Mouse (Mus musculus): Measurements from ENCODE around the gene Lrch4. TPM values are rescaled to one million over a fixed set of nuclear protein-coding genes. Genes with fewer than 3 reads are reported as not detected.

Gene Lrch4
- polyA plus RNA-seq, 1 experiment from 2014 or later = 39.5 TPM

- Histone ChIP-seq H3K27ac (ENCODE audit: low read length) (no peak overlapping the region), H3K27me3 (ENCODE audit: insufficient read depth, low read length) (no peaks in the 10 kb centered on the region), H3K9ac (replicated peaks; ENCODE audit: low read length) (no peak overlapping the region), H3K4me3 (ENCODE audit: low read length) (no peak overlapping the region), H3K4me2 (replicated peaks; ENCODE audit: low read depth, low read length) (no peak overlapping the region), H3K9me3 (ENCODE audit: low read length) (no peaks in the 10 kb centered on the region), H3K4me1 (ENCODE audit: insufficient read depth, low read length) (peaks cover 26% of the 10 kb centered on the region; the same call in 1 of the 2 replicates), H3K36me3 (ENCODE audit: insufficient read depth, low read length) (no peaks in the 10 kb centered on the region)
- 79% methylated on average over 2 of the region's 2 CpGs for WGBS
- no peak for ATAC-seq (ENCODE audit: low FRiP score, low TSS enrichment)
These were observed 30.7 kb upstream of the Lrch4 start for GRCm38 (mm10) chr5:137598100-137598826.

GRCm38 (mm10) chr5:137599600-137599999 lies 29.3 kb upstream of the Lrch4 start:
- Histone ChIP-seq H3K9ac (replicated peaks; ENCODE audit: low read length) (peak overlapping the region; percentile 81), H3K27me3 (ENCODE audit: insufficient read depth, low read length) (no peaks in the 10 kb centered on the region), H3K4me2 (replicated peaks; ENCODE audit: low read depth, low read length) (peak overlapping the region; percentile 92), H3K27ac (ENCODE audit: low read length) (peak overlapping the region; percentile 30; the same call in 1 of the 2 replicates), H3K9me3 (ENCODE audit: low read length) (no peaks in the 10 kb centered on the region), H3K36me3 (ENCODE audit: insufficient read depth, low read length) (no peaks in the 10 kb centered on the region), H3K4me3 (ENCODE audit: low read length) (peak overlapping the region; percentile 72), H3K4me1 (ENCODE audit: insufficient read depth, low read length) (peaks cover 28% of the 10 kb centered on the region; the same call in 1 of the 2 replicates)
- WGBS = 35% methylated on average over 9 of the region's 9 CpGs
- ATAC-seq (ENCODE audit: low FRiP score, low TSS enrichment) = no peak

GRCm38 (mm10) chr5:137600281-137600618 lies 28.7 kb upstream of the Lrch4 start:
- peak overlapping the region; percentile 93 for H3K27ac ChIP-seq (ENCODE audit: low read length)
- peak; percentile 66 for ATAC-seq (ENCODE audit: low FRiP score, low TSS enrichment)
- no peaks in the 10 kb centered on the region for H3K36me3 ChIP-seq (ENCODE audit: insufficient read depth, low read length)
- H3K9ac ChIP-seq (replicated peaks; ENCODE audit: low read length) = peak overlapping the region; percentile 81
- under 1% methylated on average over 19 of the region's 19 CpGs for WGBS
- peaks cover 28% of the 10 kb centered on the region; the same call in 1 of the 2 replicates for H3K4me1 ChIP-seq (ENCODE audit: insufficient read depth, low read length)
- H3K4me3 ChIP-seq (ENCODE audit: low read length) = peak overlapping the region; percentile 72
- peak overlapping the region; percentile 92 for H3K4me2 ChIP-seq (replicated peaks; ENCODE audit: low read depth, low read length)
- no peaks in the 10 kb centered on the region for H3K27me3 ChIP-seq (ENCODE audit: insufficient read depth, low read length)
- no peaks in the 10 kb centered on the region for H3K9me3 ChIP-seq (ENCODE audit: low read length)

DNA sequence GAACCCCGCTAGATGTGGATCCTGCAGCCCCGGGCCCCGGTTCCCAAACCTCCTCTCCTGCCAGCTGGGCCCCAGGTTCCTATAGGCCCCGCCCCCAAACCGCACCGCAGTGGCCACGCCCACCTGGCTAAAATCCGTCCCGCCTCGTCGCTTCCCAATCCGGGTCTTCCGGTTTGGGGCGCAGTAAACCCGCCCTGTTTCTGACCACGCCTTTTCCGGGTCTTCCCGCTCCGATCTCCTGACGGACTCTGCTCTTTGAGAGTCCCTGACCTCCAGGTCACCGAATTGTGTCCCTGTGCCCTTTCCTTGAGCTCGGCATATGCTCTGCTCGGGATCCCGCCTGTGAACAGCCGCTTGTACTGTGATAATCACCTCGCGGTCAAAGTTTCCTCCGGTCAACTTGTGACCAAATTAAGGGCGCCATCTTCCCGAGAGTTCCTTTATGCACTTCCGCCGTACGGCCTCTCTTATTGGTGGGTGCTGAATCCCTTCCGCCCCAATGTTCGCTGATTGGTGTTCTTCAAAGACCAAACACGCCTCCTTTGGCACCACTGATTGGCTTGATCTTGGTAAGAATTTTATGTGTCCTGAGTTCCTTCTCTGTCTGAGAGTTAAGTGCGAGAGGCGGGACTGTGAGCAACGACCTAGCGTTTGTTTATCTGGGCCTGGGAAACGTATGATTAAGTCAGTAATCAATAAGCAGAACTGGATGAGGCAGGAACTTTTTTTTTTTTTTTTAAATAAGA lies 28.1 kb upstream of the Lrch4 start, which contains the start of gene Mospd3:
Mospd3 (minus strand) TSS at position 440 of the 746 bp plus-strand sequence.
- Histone ChIP-seq H3K4me2 (replicated peaks; ENCODE audit: low read depth, low read length) (peak within 1 kb of the TSS; percentile 92), H3K4me3 (ENCODE audit: low read length) (peak within 1 kb of the TSS; percentile 72), H3K27me3 (ENCODE audit: insufficient read depth, low read length) (no peaks in the 10 kb centered on the region), H3K9me3 (ENCODE audit: low read length) (no peaks in the 10 kb centered on the region), H3K4me1 (ENCODE audit: insufficient read depth, low read length) (peaks cover 28% of the 10 kb centered on the region; the same call in 1 of the 2 replicates), H3K27ac (ENCODE audit: low read length) (peak within 1 kb of the TSS; percentile 93), H3K36me3 (ENCODE audit: insufficient read depth, low read length) (no peaks in the 10 kb centered on the region), H3K9ac (replicated peaks; ENCODE audit: low read length) (peak within 1 kb of the TSS; percentile 81)
- WGBS = under 1% methylated on average over 41 of the region's 41 CpGs
- peak; percentile 95 for ATAC-seq (ENCODE audit: low FRiP score, low TSS enrichment)

DNA sequence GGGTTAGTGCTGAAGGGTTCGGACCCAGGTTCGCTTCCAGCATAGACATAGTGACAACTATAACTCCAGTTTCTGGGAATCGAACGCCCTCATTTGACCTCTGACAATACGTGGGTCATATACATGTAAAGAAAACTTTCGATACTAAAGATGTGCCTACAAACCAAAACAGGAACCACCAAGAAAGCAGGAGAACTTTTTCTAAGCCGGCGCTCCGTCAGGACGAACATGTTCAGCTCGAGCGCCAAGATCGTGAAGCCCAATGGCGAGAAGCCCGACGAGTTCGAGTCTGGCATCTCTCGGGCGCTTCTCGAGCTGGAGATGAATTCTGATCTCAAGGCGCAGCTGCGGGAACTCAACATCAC lies 27.6 kb upstream of the Lrch4 start:
- Histone ChIP-seq H3K4me2 (replicated peaks; ENCODE audit: low read depth, low read length) (peak overlapping the region; percentile 92), H3K4me3 (ENCODE audit: low read length) (peak overlapping the region; percentile 72), H3K9ac (replicated peaks; ENCODE audit: low read length) (peak overlapping the region; percentile 79), H3K4me1 (ENCODE audit: insufficient read depth, low read length) (peaks cover 28% of the 10 kb centered on the region; the same call in 1 of the 2 replicates), H3K9me3 (ENCODE audit: low read length) (no peaks in the 10 kb centered on the region), H3K36me3 (ENCODE audit: insufficient read depth, low read length) (peaks cover 4% of the 10 kb centered on the region), H3K27me3 (ENCODE audit: insufficient read depth, low read length) (no peaks in the 10 kb centered on the region), H3K27ac (ENCODE audit: low read length) (peak overlapping the region; percentile 83)
- WGBS = under 1% methylated on average over 22 of the region's 22 CpGs
- no peak for ATAC-seq (ENCODE audit: low FRiP score, low TSS enrichment)

GRCm38 (mm10) chr5:137607860-137608653 lies 20.9 kb upstream of the Lrch4 start:
- H3K36me3 ChIP-seq (ENCODE audit: insufficient read depth, low read length) = peaks cover 12% of the 10 kb centered on the region
- H3K9ac ChIP-seq (replicated peaks; ENCODE audit: low read length) = peak overlapping the region; percentile 51
- no peaks in the 10 kb centered on the region; the same call in 1 of the 2 replicates for H3K27me3 ChIP-seq (ENCODE audit: insufficient read depth, low read length)
- no peaks in the 10 kb centered on the region for H3K9me3 ChIP-seq (ENCODE audit: low read length)
- ATAC-seq (ENCODE audit: low FRiP score, low TSS enrichment) = no peak
- 20% methylated on average over 26 of the region's 26 CpGs for WGBS
- H3K4me3 ChIP-seq (ENCODE audit: low read length) = peak overlapping the region; percentile 32
- H3K4me2 ChIP-seq (replicated peaks; ENCODE audit: low read depth, low read length) = peak overlapping the region; percentile 58
- H3K4me1 ChIP-seq (ENCODE audit: insufficient read depth, low read length) = peaks cover 54% of the 10 kb centered on the region
- H3K27ac ChIP-seq (ENCODE audit: low read length) = no peak overlapping the region

GRCm38 (mm10) chr5:137608654-137609190 lies 20.2 kb upstream of the Lrch4 start:
- peaks cover 56% of the 10 kb centered on the region for H3K4me1 ChIP-seq (ENCODE audit: insufficient read depth, low read length)
- ATAC-seq (ENCODE audit: low FRiP score, low TSS enrichment) = no peak

GRCm38 (mm10) chr5:137609292-137609691 lies 19.6 kb upstream of the Lrch4 start:
- 49% methylated on average over 3 of the region's 3 CpGs for WGBS
- ATAC-seq (ENCODE audit: low FRiP score, low TSS enrichment) = no peak

More at GRCm38 (mm10) chr5:137608654-137609190, 20.2 kb upstream of the Lrch4 start:
- 18% methylated on average over 22 of the region's 23 CpGs for WGBS
- no peaks in the 10 kb centered on the region; the same call in 1 of the 2 replicates for H3K27me3 ChIP-seq (ENCODE audit: insufficient read depth, low read length)
- no peaks in the 10 kb centered on the region for H3K9me3 ChIP-seq (ENCODE audit: low read length)
- H3K36me3 ChIP-seq (ENCODE audit: insufficient read depth, low read length) = peaks cover 12% of the 10 kb centered on the region
- H3K4me3 ChIP-seq (ENCODE audit: low read length) = peak overlapping the region; percentile 32
- H3K27ac ChIP-seq (ENCODE audit: low read length) = no peak overlapping the region
- peak overlapping the region; percentile 51 for H3K9ac ChIP-seq (replicated peaks; ENCODE audit: low read length)
- peak overlapping the region; percentile 58 for H3K4me2 ChIP-seq (replicated peaks; ENCODE audit: low read depth, low read length)

DNA sequence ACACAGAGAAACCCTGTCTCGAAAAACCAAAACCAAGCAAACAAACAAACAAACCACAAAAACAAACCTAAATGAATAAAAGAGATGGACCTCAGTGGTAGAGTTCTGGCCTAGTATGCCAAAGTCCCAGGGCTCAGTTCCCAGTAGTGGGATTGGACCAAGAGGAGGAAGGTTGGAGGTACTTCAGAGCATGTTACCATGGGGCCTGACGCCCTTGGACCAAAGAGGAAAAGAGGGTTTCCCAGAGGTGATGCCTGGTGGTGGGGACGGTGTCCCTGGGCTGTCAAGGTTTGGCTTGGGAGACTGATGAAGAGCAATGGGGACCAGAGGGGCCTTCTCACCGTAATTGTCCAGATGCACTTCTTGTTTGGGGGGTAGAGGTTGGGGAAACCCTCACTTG lies 18.9 kb upstream of the Lrch4 start:
- 44% methylated on average over 4 of the region's 4 CpGs for WGBS
- ATAC-seq (ENCODE audit: low FRiP score, low TSS enrichment) = no peak
- Histone ChIP-seq H3K4me3 (ENCODE audit: low read length) (peak overlapping the region; percentile 46), H3K27ac (ENCODE audit: low read length) (peak overlapping the region; percentile 96), H3K36me3 (ENCODE audit: insufficient read depth, low read length) (peaks cover 12% of the 10 kb centered on the region), H3K9me3 (ENCODE audit: low read length) (no peaks in the 10 kb centered on the region), H3K27me3 (ENCODE audit: insufficient read depth, low read length) (no peaks in the 10 kb centered on the region; the same call in 1 of the 2 replicates), H3K4me1 (ENCODE audit: insufficient read depth, low read length) (peaks cover 56% of the 10 kb centered on the region), H3K9ac (replicated peaks; ENCODE audit: low read length) (peak overlapping the region; percentile 66), H3K4me2 (replicated peaks; ENCODE audit: low read depth, low read length) (peak overlapping the region; percentile 58)

More at GRCm38 (mm10) chr5:137609292-137609691, 19.6 kb upstream of the Lrch4 start:
- Histone ChIP-seq H3K9me3 (ENCODE audit: low read length) (no peaks in the 10 kb centered on the region), H3K27me3 (ENCODE audit: insufficient read depth, low read length) (no peaks in the 10 kb centered on the region; the same call in 1 of the 2 replicates), H3K27ac (ENCODE audit: low read length) (no peak overlapping the region), H3K4me3 (ENCODE audit: low read length) (no peak overlapping the region), H3K36me3 (ENCODE audit: insufficient read depth, low read length) (peaks cover 12% of the 10 kb centered on the region), H3K4me2 (replicated peaks; ENCODE audit: low read depth, low read length) (peak overlapping the region; percentile 58), H3K4me1 (ENCODE audit: insufficient read depth, low read length) (peaks cover 56% of the 10 kb centered on the region), H3K9ac (replicated peaks; ENCODE audit: low read length) (no peak overlapping the region)

Data from kidney, embryonic 16.5 days (tissue).